In genomic region chr6:113344321-113344720, GRCm38 (mm10) we compare ENCODE assay signal across 8 mouse cellular contexts. TPM values are rescaled to one million over a fixed set of nuclear protein-coding genes. Genes with fewer than 3 reads are reported as not detected.
DNase-seq lines count a peak whose midpoint lies in the region; ATAC-seq lines count a peak whose summit lies in the region.

No protein-coding gene starts in this region.

- ATAC-seq in forebrain, embryonic 12.5 days (ENCODE audit: low FRiP score): no peak
- ATAC-seq in midbrain, embryonic 15.5 days (replicated peaks): no peak
- ATAC-seq in erythroid progenitor cell, adult 5-6 weeks (replicated peaks; ENCODE audit: low FRiP score, poor library complexity, severe bottlenecking): no peak

- WGBS in forebrain, embryonic 12.5 days: 65% methylated on average over 2 of the region's 2 CpGs
- 43% methylated on average over 2 of the region's 2 CpGs for WGBS in midbrain, embryonic 15.5 days

- no peaks in the 10 kb centered on the region for H3K9me3 ChIP-seq in forebrain, embryonic 12.5 days
- H3K9me3 ChIP-seq in midbrain, embryonic 15.5 days: no peaks in the 10 kb centered on the region

- no peak overlapping the region for H3K4me3 ChIP-seq in forebrain, embryonic 12.5 days (replicated peaks)
- peak overlapping the region; percentile 61; the same call in 1 of the 2 replicates for H3K4me3 ChIP-seq in midbrain, embryonic 15.5 days

- no peak overlapping the region for H3K27ac ChIP-seq in forebrain, embryonic 12.5 days
- peak overlapping the region; percentile 35; the same call in 1 of the 2 replicates for H3K27ac ChIP-seq in midbrain, embryonic 15.5 days

- H3K36me3 ChIP-seq in forebrain, embryonic 12.5 days (replicated peaks): 0 out of 2 replicates have a peak, but pooled peaks cover 7% of the 10 kb centered on the region
- H3K36me3 ChIP-seq in midbrain, embryonic 15.5 days (replicated peaks): peaks cover 3% of the 10 kb centered on the region; the same call in 1 of the 2 replicates

- H3K27me3 ChIP-seq in forebrain, embryonic 12.5 days: peaks cover 6% of the 10 kb centered on the region; the same call in 1 of the 2 replicates
- H3K27me3 ChIP-seq in midbrain, embryonic 15.5 days (replicated peaks): 0 out of 2 replicates have a peak, but pooled peaks cover 3% of the 10 kb centered on the region

- peak; percentile 74 for DNase-seq in 3134 (ENCODE audit: extremely low read depth, insufficient read length, low spot score)
- peak; percentile 77 for DNase-seq in adrenal gland, adult 8-10 months
- DNase-seq in heart, postnatal 25 days (ENCODE audit: low spot score): peak; percentile 76
- peak; percentile 78 to 84 for DNase-seq in kidney, postnatal 4 days
- no peak for DNase-seq in layer of hippocampus, adult 9-10 months (ENCODE audit: low spot score)

- H3K4me2 ChIP-seq in forebrain, embryonic 12.5 days: peak overlapping the region; percentile 83; the same call in 1 of the 2 replicates
- H3K4me2 ChIP-seq in midbrain, embryonic 15.5 days: peak overlapping the region; percentile 71

- peaks cover 21% of the 10 kb centered on the region for H3K4me1 ChIP-seq in forebrain, embryonic 12.5 days
- peaks cover 28% of the 10 kb centered on the region for H3K4me1 ChIP-seq in midbrain, embryonic 15.5 days

- intact Hi-C loops in heart, postnatal 25 days (cut with DNase I): loop anchor here (5.0 kb wide), 1 partner anchor 33 kb away; the partner anchor contains the start of genes Arpc4 and Tada3

- peak overlapping the region; percentile 85; the same call in 1 of the 2 replicates for H3K9ac ChIP-seq in forebrain, embryonic 12.5 days
- peak overlapping the region; percentile 72; the same call in 1 of the 2 replicates for H3K9ac ChIP-seq in midbrain, embryonic 15.5 days

RNA-seq across cellular contexts. Expression of gene Camk1, which starts 0.5 kb away (rescaled TPM):
- 10 to 100 TPM; 50.1 to 74.6 (median 64.6) TPM for total RNA-seq in adrenal gland, adult 8-10 months (2022)
- 57.9 and 59.1 TPM in 2 replicates for polyA plus RNA-seq in forebrain, embryonic 12.5 days (2016; fragmentation: Nextera tagmentation; extraction: Ambion mirVana)
- 10 to 100 TPM; 65.9 to 68.5 TPM for total RNA-seq in heart, postnatal 25 days (2021)
- polyA plus RNA-seq in midbrain, embryonic 15.5 days (2015; fragmentation: Nextera tagmentation; extraction: Ambion mirVana): 117 and 124 TPM in 2 replicates
- total RNA-seq in erythroid progenitor cell, adult 5-6 weeks (2015; ENCODE audit: low replicate concordance): 8.8 and 13.3 TPM in 2 replicates
- total RNA-seq in erythroid progenitor cell, adult 5-6 weeks (2017; ENCODE audit: low replicate concordance): 3.1 and 8.5 TPM in 2 replicates

RNA-seq across cellular contexts. Expression of gene Ogg1, which starts 17.5 kb away (rescaled TPM):
- 10 to 100 TPM; 14.4 to 21.7 (median 17.1) TPM for total RNA-seq in adrenal gland, adult 8-10 months (2022)
- polyA plus RNA-seq in forebrain, embryonic 12.5 days (2016; fragmentation: Nextera tagmentation; extraction: Ambion mirVana): 13.6 and 13.7 TPM in 2 replicates
- 1 to 10 TPM; 4.4 to 4.8 TPM for total RNA-seq in heart, postnatal 25 days (2021)
- polyA plus RNA-seq in midbrain, embryonic 15.5 days (2015; fragmentation: Nextera tagmentation; extraction: Ambion mirVana): 9.6 and 11.1 TPM in 2 replicates
- 3.2 and 9.2 TPM in 2 replicates for total RNA-seq in erythroid progenitor cell, adult 5-6 weeks (2015; ENCODE audit: low replicate concordance)
- not detected in 2 replicates for total RNA-seq in erythroid progenitor cell, adult 5-6 weeks (2017; ENCODE audit: low replicate concordance)

RNA-seq across cellular contexts. Expression of gene Tada3, which starts 33.4 kb away (rescaled TPM):
- 10 to 100 TPM; 39.3 to 47.1 (median 43.4) TPM for total RNA-seq in adrenal gland, adult 8-10 months (2022)
- polyA plus RNA-seq in forebrain, embryonic 12.5 days (2016; fragmentation: Nextera tagmentation; extraction: Ambion mirVana): 67.6 and 70.7 TPM in 2 replicates
- 10 to 100 TPM; 21.2 to 24.4 TPM for total RNA-seq in heart, postnatal 25 days (2021)
- 80.4 and 81.6 TPM in 2 replicates for polyA plus RNA-seq in midbrain, embryonic 15.5 days (2015; fragmentation: Nextera tagmentation; extraction: Ambion mirVana)
- 1.7 and 6.8 TPM in 2 replicates for total RNA-seq in erythroid progenitor cell, adult 5-6 weeks (2015; ENCODE audit: low replicate concordance)
- total RNA-seq in erythroid progenitor cell, adult 5-6 weeks (2017; ENCODE audit: low replicate concordance): 9.9 and 10.9 TPM in 2 replicates

RNA-seq across cellular contexts. Expression of gene Arpc4, which starts 33.6 kb away (rescaled TPM):
- total RNA-seq in adrenal gland, adult 8-10 months (2022): 100 to 1,000 TPM; 199 to 228 (median 204) TPM
- polyA plus RNA-seq in forebrain, embryonic 12.5 days (2016; fragmentation: Nextera tagmentation; extraction: Ambion mirVana): 327 and 333 TPM in 2 replicates
- total RNA-seq in heart, postnatal 25 days (2021): 10 to 100 TPM; 66.4 to 74.2 TPM
- polyA plus RNA-seq in midbrain, embryonic 15.5 days (2015; fragmentation: Nextera tagmentation; extraction: Ambion mirVana): 430 and 433 TPM in 2 replicates
- total RNA-seq in erythroid progenitor cell, adult 5-6 weeks (2015; ENCODE audit: low replicate concordance): 45.3 and 71.7 TPM in 2 replicates
- total RNA-seq in erythroid progenitor cell, adult 5-6 weeks (2017; ENCODE audit: low replicate concordance): 33.7 and 71.5 TPM in 2 replicates

RNA-seq across cellular contexts. Expression of gene Brpf1, which starts 37.4 kb away (rescaled TPM):
- total RNA-seq in adrenal gland, adult 8-10 months (2022): 10 to 100 TPM; 19.5 to 32.3 (median 29.5) TPM
- polyA plus RNA-seq in forebrain, embryonic 12.5 days (2016; fragmentation: Nextera tagmentation; extraction: Ambion mirVana): 30.6 and 34.7 TPM in 2 replicates
- total RNA-seq in heart, postnatal 25 days (2021): 10 to 100 TPM; 12.7 to 15.8 TPM
- 17.9 and 18.9 TPM in 2 replicates for polyA plus RNA-seq in midbrain, embryonic 15.5 days (2015; fragmentation: Nextera tagmentation; extraction: Ambion mirVana)
- total RNA-seq in erythroid progenitor cell, adult 5-6 weeks (2015; ENCODE audit: low replicate concordance): 33.5 and 43.6 TPM in 2 replicates
- 30.7 and 41.5 TPM in 2 replicates for total RNA-seq in erythroid progenitor cell, adult 5-6 weeks (2017; ENCODE audit: low replicate concordance)
